Mouse (Mus musculus): ENCODE measurements around the gene H2-Ob. TPM values are rescaled to one million over a fixed set of nuclear protein-coding genes. Genes with fewer than 3 reads are reported as not detected.

Gene H2-Ob
- total RNA-seq (2023): 104 TPM

DNA sequence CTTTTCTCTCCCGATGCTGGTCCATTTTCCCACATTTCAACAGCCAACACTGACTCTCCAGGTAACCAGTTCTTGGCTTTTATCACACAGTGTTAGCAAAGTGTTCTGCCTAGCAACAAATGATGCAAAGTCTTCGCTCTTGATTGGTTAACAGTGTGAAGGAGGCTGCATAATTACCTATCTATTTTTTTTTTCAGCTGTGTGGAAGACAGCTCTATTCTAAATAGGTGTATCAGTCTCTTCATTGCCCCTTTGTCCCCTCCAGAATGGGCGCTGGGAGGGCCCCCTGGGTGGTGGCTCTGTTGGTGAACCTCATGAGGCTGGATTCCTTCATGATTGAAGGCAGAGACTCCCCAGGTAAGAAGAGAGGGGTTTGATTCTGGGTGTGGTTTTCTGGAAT, at the start of gene H2-Ob:
Gene H2-Ob (plus strand): TSS at position 198 of the 400 bp plus-strand sequence.

DNA sequence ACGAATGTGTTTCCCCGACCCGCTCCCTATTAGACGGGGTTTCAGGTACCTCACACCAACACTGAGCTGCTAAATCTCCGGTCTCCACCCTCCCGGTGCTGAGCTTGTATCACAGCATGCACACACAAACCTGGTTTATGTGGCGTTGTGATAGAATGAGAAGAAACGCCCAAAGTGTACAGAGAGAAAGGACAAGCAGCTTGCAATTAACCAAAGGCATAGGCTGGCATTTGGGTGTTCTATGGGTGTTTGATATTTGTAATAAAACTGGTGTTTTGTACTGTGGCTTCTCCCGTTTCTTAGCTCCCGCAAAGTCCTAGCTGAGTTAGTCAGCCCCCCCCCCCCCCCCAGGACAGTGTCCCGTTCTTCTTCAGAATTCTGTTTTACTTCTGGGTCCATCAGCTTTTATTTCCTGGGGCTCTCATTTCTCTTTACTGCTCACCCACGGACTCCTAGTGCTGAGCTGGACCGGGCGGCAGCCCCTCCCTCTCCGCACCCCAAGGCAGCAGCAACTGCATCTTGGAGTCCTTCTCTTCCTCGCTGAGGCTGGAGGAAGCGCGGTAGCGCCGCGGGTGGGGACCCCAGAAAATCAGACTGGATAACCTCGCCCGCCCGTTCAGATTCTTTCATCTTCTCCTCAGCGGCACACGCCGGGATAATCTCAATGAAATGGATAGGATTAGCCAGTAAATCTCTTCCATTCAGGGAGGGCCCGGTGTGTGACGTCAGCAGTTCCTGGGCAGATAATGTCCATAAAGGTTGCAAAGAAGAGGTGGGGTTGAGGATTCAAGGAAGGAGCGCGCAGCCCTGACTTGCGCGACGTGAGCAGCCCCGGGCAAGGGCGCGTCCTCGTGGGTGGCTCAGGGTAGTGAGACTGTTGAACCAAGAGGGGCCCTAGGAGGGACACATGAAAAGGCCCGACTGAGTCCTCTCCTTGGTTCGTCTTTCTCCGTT, 41.5 kb upstream of the H2-Ob start, which contains the start of gene Psmb8:
Gene Psmb8 (plus strand): TSS at position 781 of the 954 bp plus-strand sequence.

DNA sequence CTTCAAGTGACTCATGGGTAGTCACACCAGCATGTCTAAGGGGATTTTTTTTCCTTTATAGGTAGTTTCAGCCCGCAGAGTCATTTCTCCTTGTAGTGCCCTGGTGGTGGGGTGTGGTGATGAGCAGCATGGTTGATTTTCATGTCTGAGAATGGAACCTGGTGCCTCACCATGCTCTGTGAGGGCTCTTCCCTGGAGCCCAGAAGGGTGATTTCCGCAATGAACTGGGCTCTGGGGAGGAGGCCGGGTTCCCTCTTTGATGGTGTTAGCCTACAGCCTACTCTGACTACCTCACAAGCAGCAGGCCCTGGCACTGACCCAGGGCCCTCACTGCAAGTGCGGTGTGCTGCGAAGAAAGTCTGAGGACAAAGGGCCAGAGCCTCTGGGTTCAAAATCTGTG, 35.3 kb upstream of the H2-Ob start, which contains the start of gene Tap2:
Gene Tap2 (plus strand): TSS at position 84 of the 400 bp plus-strand sequence.

DNA sequence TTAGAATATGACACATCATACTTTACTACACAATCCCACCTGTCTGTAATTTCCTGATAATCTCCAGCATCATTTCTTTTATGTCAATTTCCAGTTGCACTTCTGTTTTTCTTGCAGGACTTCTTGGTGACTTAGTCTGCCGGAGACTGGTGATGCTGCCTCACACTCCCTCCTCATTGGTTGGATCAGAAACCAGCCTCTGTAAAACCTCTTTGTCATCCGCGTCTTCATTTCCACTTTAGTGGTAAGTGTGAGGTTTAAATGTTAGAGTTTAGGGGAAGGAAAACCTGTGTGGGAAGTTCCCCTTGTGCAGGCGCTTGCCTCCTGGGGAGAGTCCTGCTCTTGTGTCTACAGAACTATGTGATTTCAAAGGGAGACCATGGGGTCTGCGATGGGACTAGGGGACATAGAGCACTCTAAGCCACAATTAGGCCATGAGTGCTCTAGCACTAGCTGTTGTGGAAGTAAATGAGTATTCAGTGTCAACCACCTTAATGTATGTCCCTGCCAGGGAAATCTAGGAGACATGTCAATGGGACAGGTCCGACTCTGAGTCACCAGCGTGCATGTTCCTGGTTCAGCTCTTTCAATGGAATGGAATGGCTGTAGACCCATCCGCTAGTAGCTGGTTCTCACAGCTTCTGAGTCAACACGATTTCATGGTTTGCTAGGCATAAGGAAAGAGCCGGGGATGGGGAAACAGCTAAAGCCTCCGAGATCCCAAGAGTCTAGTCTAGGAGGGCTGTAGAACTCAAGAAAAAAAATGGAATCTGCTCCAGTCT, 19.1 kb downstream of the H2-Ob start, which contains the start of gene H2-Ab1:
Gene H2-Ab1 (plus strand): TSS at position 96 of the 782 bp plus-strand sequence.

DNA sequence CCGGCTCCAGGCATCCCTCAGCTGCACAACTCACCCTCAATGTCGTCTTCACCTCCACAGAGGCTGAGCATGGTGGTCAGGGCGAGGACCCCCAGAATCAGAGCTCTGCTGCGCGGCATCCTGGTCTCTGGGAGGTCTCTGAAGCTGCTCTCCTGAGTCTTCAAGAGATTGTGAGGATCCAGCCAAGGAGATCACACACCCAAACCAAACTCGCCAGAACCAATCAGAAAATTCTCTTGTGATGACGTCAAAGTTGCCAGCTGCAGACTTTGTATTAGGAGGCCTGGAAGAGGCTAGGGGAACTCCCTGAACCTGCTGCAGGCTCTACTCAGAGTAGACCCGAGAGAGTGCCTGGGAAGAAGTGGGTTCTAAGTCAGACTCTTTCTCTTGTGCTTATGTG, 48.9 kb downstream of the H2-Ob start, which contains the start of gene H2-Aa:
Gene H2-Aa (minus strand): TSS at position 176 of the 400 bp plus-strand sequence.

Other genes with a start within 250 kb of the H2-Ob start
- gene H2-K1, start 238.6 kb upstream of the H2-Ob start, total RNA-seq (2023): 4,625 TPM
- 32.6 TPM for gene Ring1, start 214.2 kb upstream of the H2-Ob start, total RNA-seq (2023)
- 140 TPM for gene H2-Ke6, start 210.8 kb upstream of the H2-Ob start, total RNA-seq (2023)
- 91.6 TPM for gene Slc39a7, start 207.2 kb upstream of the H2-Ob start, total RNA-seq (2023)
- 103 TPM for gene Rxrb, start 207.1 kb upstream of the H2-Ob start, total RNA-seq (2023)
- 21.9 TPM for gene Col11a2, start 199.5 kb upstream of the H2-Ob start, total RNA-seq (2023)
- 24.7 TPM for gene H2-Oa, start 146.6 kb upstream of the H2-Ob start, total RNA-seq (2023)
- 62.7 TPM for gene H2-DMa, start 119.4 kb upstream of the H2-Ob start, total RNA-seq (2023)
- 368 TPM for gene Brd2, start 116.3 kb upstream of the H2-Ob start, total RNA-seq (2023)
- gene H2-DMb2, start 95.6 kb upstream of the H2-Ob start, total RNA-seq (2023): 84.9 TPM
- 48.5 TPM for gene H2-DMb1, start 85.8 kb upstream of the H2-Ob start, total RNA-seq (2023)
- 168 TPM for gene Tap1, start 51.4 kb upstream of the H2-Ob start, total RNA-seq (2023)
- 152 TPM for gene Psmb9, start 51.1 kb upstream of the H2-Ob start, total RNA-seq (2023)
- gene Psmb8, start 41.2 kb upstream of the H2-Ob start, total RNA-seq (2023): 252 TPM
- gene Tap2, start 35.4 kb upstream of the H2-Ob start, total RNA-seq (2023): 150 TPM
- gene H2-Ab1, start 18.8 kb downstream of the H2-Ob start, total RNA-seq (2023): 338 TPM
- 347 TPM for gene H2-Aa, start 48.9 kb downstream of the H2-Ob start, total RNA-seq (2023)
- gene H2-Eb1, start 67.0 kb downstream of the H2-Ob start, total RNA-seq (2023): 266 TPM
- gene H2-Eb2, start 86.8 kb downstream of the H2-Ob start, total RNA-seq (2023): 3.2 TPM
- gene Btnl2, start 115.9 kb downstream of the H2-Ob start, total RNA-seq (2023): 1.2 TPM
- gene Btnl1, start 138.2 kb downstream of the H2-Ob start, total RNA-seq (2023): 0.40 TPM
- 0.95 TPM for gene BC051142, start 159.9 kb downstream of the H2-Ob start, total RNA-seq (2023)
- gene Btnl4, start 238.4 kb downstream of the H2-Ob start, total RNA-seq (2023): not detected